Mouse (Mus musculus) heart, adult 2 months (tissue): Measurements from ENCODE around the gene Tbc1d10c.

ENCODE experiments used
- CTCF ChIP-seq: fragments of 200-600 bp; IDR thresholded peaks from 2 replicates; pipeline ENCODE4 v1.8.1; 2022; ENCODE audit warnings: antibody characterized with exemption, mild to moderate bottlenecking, moderate library complexity
- EP300 ChIP-seq: fragments of 200-500 bp; IDR thresholded peaks from 2 replicates; pipeline ENCODE4 v1.6.1; 2011; ENCODE audit warnings: low read depth, low read length, control low read depth; ENCODE audit not compliant: insufficient read depth
- POLR2A ChIP-seq: fragments of 200-500 bp; IDR thresholded peaks from 2 replicates; pipeline ENCODE4 v1.6.1; 2011; ENCODE audit warnings: mild to moderate bottlenecking, low read depth, low read length, control low read depth; ENCODE audit not compliant: insufficient read depth

DNA sequence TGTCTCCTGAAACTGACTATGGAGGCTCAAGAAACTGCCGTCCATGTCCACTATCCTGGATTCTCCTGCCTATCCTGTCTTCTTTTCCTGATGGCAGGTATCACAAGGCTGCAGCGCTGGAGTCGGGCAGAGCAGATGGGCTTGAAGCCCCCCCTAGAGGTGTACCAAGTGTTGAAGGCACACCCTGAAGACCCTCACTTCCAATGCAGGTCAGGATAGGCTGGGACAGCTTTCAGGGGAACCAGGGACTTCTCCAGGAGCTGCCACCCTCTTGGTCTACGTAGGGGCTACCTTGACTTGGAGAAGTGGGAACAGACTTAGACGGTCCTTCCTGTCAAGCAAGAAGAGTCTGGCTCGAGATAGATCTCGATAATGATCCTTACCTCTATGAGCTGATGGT lies 41.6 kb upstream of the Tbc1d10c start:
- no peak for TF ChIP-seq CTCF
- no peak for TF ChIP-seq POLR2A
- TF ChIP-seq EP300, result no peak
